Mouse (Mus musculus): ENCODE measurements around the gene Prmt7.

GRCm38 (mm10) chr8:106213959-106214358 lies 3.2 kb downstream of the Prmt7 start:
- TF ChIP-seq CTCF (IDR thresholded peaks at IDR 0.05; ENCODE audit: low read depth, low read length) (no peak), TAL1 (conservative IDR thresholded peaks at IDR 0.05; ENCODE audit: low read depth, low read length) (no peak)

All from G1E (cell line).